Mouse (Mus musculus) Patski (cell line): Measurements from ENCODE around the gene Gm10031. TPM values are rescaled to one million over a fixed set of nuclear protein-coding genes. Genes with fewer than 3 reads are reported as not detected.

Experiments
- ATAC-seq: fragments of 100-300 bp; one replicate; pipeline ENCODE4 v1.8.0; 2021
- CTCF ChIA-PET: fragments of 350-600 bp; sonication (Branson Sonifier 250); formaldehyde crosslinking; loops from one replicate; lab custom pipeline; 2022; ENCODE audit warnings: inconsistent platforms; lab: Charles Lee
- POLR2A ChIA-PET: fragments of 350-600 bp; sonication (Branson Sonifier 250); formaldehyde crosslinking; loops from one replicate; lab custom pipeline; 2022; ENCODE audit warnings: antibody characterized with exemption, inconsistent platforms; lab: Charles Lee
- DNase-seq: peaks from one replicate; pipeline ENCODE4 v3.0.0-alpha.2; 2011; ENCODE audit warnings: low read depth, low spot score
- H3K27me3 ChIP-seq: fragments of 371-371 bp; one replicate; pipeline ENCODE4 v1.5.1; 2021
- CTCF ChIP-seq: fragments of 100-300 bp; IDR thresholded peaks from one replicate; pipeline ENCODE4 v1.5.1; 2021
- in situ Hi-C: fragments of 300-500 bp; cut with MboI; formaldehyde crosslinking; loops from 3 replicates; pipeline ENCODE4 v1.11.1; 2018; ENCODE audit warnings: low pct_unique_long_range_greater_than_20kb, mixed read lengths
- polyA plus RNA-seq: library from polyadenylated mRNA; unstranded; gene quantifications from one replicate; pipeline ENCODE4 v1.2.3, GENCODE M21; 2021

Gene Gm10031
- polyA plus RNA-seq, 1 experiment from 2014 or later, result 27.7 TPM

DNA sequence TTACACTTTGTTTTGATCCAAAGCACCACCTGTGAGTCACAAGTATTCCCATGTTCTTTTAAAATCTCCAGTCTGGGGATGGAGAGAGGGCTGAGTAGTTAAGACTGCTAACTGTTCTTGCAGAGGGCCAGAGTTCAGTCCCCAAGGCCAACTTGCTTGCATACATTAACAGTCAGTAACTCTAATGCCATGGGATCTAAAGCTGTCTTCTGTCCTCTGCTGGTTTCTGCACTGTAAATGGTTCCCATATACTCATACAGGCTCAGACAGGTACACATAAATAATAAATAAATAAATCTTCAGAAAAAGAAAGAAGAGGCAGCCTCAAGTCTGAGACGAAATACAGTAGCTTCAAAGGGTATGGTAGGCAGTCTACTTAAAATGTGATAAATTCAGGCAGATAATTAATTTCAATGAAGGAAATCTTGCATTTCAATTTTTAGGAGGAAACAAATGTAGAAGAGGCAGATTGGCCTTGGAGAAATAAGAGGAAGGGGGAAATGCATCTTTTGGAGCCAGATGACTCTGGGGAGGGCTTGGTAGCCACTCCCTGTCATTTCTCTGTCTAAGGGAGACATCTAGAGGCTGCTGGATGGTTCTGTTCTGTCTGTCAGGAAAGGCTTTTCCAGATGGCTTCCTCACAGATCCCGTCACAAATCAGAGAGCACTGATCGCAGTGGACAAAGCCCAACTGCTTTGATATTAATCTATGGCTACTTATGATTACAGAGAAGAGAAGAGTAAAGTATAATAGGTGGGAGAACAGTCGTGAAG is 16.2 kb downstream of the Gm10031 start:
- in situ Hi-C loops, result loop anchor here (5.0 kb wide), 3 partner anchors 92 to 278 kb away; partner anchors contain the start of gene Axdnd1
- DNase-seq (no peak), ATAC-seq (no peak)
- peak; percentile 71 for TF ChIP-seq CTCF
- H3K27me3 ChIP-seq, result no peaks in the 10 kb centered on the region
- POLR2A ChIA-PET, result interaction anchor here (0.7 kb wide), 1 partner anchor 50 kb away, joined by 3 read pairs; no protein-coding TSS in a partner anchor
- CTCF ChIA-PET, result interaction anchor here (0.8 to 1.1 kb wide), 2 partner anchors 10 to 120 kb away, joined by 3 to 4 read pairs; no protein-coding TSS in a partner anchor

GRCm38 (mm10) chr1:156543999-156544398 is 20.2 kb downstream of the Gm10031 start:
- no peak for ATAC-seq
- POLR2A ChIA-PET, result no interaction called here

GRCm38 (mm10) chr1:156558024-156558930 is 34.5 kb downstream of the Gm10031 start, which contains the start of gene Abl2:
Gene Abl2 (plus strand): TSS chr1:156558786.
- no peak for TF ChIP-seq CTCF
- ChIA-PET POLR2A (interaction anchor here (0.9 to 1.0 kb wide), 3 partner anchors 9 to 33 kb away, joined by 3 read pairs; no protein-coding TSS in a partner anchor), CTCF (no interaction called here)
- ATAC-seq (peak; percentile 97), DNase-seq (no peak)
- in situ Hi-C loops, result no loop called here
- no peaks in the 10 kb centered on the region for H3K27me3 ChIP-seq

More at GRCm38 (mm10) chr1:156543999-156544398, 20.2 kb downstream of the Gm10031 start:
- no peak for DNase-seq
- in situ Hi-C loops, result loop anchor here (5.0 kb wide), 3 partner anchors 88 to 282 kb away; partner anchors contain the start of gene Axdnd1
- CTCF ChIA-PET, result no interaction called here
- H3K27me3 ChIP-seq, result no peaks in the 10 kb centered on the region
- TF ChIP-seq CTCF, result no peak

DNA sequence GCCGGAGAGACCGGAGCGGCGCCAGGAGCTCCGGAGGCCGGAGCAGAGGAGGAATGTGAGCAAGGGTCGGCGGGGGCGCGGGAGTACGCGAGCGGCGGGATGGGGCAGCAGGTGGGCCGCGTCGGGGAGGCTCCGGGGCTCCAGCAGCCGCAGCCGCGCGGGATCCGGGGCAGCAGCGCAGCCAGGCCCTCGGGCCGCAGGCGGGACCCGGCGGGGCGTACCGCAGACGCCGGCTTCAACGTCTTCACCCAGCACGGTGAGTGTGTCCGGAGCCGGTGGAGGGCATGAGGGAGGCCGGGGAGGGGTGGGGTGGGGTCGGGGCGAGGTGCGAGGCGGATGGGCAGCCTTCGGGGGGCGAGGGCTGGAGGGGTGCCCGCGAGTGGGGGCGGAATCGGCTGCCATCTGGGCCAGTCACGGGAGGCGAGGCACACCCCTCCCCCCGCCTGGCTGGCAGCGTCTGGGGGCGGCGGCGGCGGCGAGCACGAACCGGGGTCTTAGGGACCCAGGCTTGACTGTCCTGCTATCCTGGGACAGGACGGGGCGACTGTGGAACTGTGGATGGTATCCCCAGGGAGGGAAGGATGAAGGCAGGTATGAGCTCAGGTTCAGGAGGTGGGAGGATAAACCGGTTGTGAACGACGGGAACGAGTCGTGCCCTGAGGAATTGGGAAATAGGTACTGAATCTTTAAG is 35.3 kb downstream of the Gm10031 start:
- POLR2A ChIA-PET, result interaction anchor here (0.9 to 1.0 kb wide), 2 partner anchors 8 to 32 kb away, joined by 3 read pairs; no protein-coding TSS in a partner anchor
- in situ Hi-C loops, result no loop called here
- DNase-seq, result no peak
- CTCF ChIA-PET, result no interaction called here
- peak; percentile 37 for ATAC-seq
- TF ChIP-seq CTCF, result no peak
- H3K27me3 ChIP-seq, result no peaks in the 10 kb centered on the region

- no peaks in the 10 kb centered on the region for H3K27me3 ChIP-seq
- CTCF ChIA-PET, result no interaction called here
- in situ Hi-C loops, result no loop called here
- ATAC-seq (no peak), DNase-seq (no peak)
- POLR2A ChIA-PET, result no interaction called here
- no peak for TF ChIP-seq CTCF
Measured at GRCm38 (mm10) chr1:156559641-156560020, 35.8 kb downstream of the Gm10031 start.

DNA sequence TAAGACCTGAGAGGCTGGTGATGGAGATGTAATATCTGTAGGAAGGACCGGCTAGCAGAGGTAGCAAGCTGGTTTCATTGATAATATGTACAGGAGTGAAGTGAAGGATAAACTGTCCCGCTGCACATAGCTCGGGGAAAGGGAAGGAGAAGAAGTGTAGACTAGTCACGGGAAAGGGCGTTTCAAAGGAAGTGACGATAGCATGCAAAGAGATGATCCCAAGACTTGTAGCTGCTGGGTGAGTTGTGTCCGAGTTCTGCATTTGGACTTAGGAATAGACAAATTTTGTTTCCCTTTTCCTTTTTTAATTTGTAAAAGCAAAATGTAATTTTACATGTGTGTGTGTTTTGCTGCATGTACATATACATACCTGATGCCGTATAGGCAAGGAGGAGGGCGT is 36.7 kb downstream of the Gm10031 start:
- in situ Hi-C loops, result no loop called here
- no peak for ATAC-seq
- ChIA-PET POLR2A (no interaction called here), CTCF (interaction anchor here (0.8 kb wide), 1 partner anchor 11 kb away, joined by 3 read pairs; no protein-coding TSS in a partner anchor)
- no peak for TF ChIP-seq CTCF
- H3K27me3 ChIP-seq, result no peaks in the 10 kb centered on the region
- DNase-seq, result no peak

DNA sequence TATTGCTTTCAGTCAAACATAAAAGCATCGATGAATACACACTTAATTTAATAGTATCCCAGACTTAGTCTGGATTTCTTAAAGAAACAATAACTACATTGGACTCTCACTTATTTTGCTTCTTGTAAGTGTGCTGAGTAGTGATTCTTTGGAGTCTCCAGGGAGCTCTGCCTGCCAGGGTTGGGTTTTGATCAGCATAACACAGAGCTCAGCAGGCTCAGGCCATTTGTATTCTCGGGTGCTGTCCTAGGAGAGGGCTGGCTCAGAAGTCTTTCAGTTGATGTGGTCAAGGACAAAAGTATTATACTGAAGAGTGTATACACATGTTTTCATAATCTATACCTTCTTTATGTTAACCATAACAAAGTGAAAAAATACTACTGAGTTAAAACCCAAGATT is 41.5 kb downstream of the Gm10031 start:
- no peaks in the 10 kb centered on the region for H3K27me3 ChIP-seq
- TF ChIP-seq CTCF, result no peak
- ChIA-PET POLR2A (interaction anchor here (1.0 kb wide), 1 partner anchor 9 kb away, joined by 4 read pairs; no protein-coding TSS in a partner anchor), CTCF (interaction anchor here (1.1 to 2.7 kb wide), 3 partner anchors 67 to 80 kb away, joined by 3 to 6 read pairs (median 3); no protein-coding TSS in a partner anchor)
- DNase-seq (no peak), ATAC-seq (no peak)
- in situ Hi-C loops, result no loop called here

GRCm38 (mm10) chr1:156566132-156566531 is 42.3 kb downstream of the Gm10031 start:
- no peak for TF ChIP-seq CTCF
- no peak for DNase-seq
- CTCF ChIA-PET, result no interaction called here
- no peak for ATAC-seq
- H3K27me3 ChIP-seq, result no peaks in the 10 kb centered on the region
- in situ Hi-C loops, result no loop called here
- POLR2A ChIA-PET, result no interaction called here

- ChIA-PET POLR2A (no interaction called here), CTCF (no interaction called here)
- ATAC-seq (no peak), DNase-seq (no peak)
- no peaks in the 10 kb centered on the region for H3K27me3 ChIP-seq
- no peak for TF ChIP-seq CTCF
- in situ Hi-C loops, result no loop called here
Measured at GRCm38 (mm10) chr1:156569615-156570014, 45.8 kb downstream of the Gm10031 start.

- no peaks in the 10 kb centered on the region for H3K27me3 ChIP-seq
- CTCF ChIA-PET, result no interaction called here
- DNase-seq (no peak), ATAC-seq (no peak)
- TF ChIP-seq CTCF, result no peak
- in situ Hi-C loops, result no loop called here
- POLR2A ChIA-PET, result no interaction called here
Measured at GRCm38 (mm10) chr1:156572952-156573351, 49.1 kb downstream of the Gm10031 start.

Other genes starting within 250 kb of the Gm10031 start
- gene Tdrd5, start 220.3 kb upstream of the Gm10031 start, polyA plus RNA-seq, result 0.18 TPM
- not detected for gene Nphs2, start 213.3 kb upstream of the Gm10031 start, polyA plus RNA-seq
- gene Gm2000, start 158.0 kb upstream of the Gm10031 start, polyA plus RNA-seq, result 567 TPM
- gene Axdnd1, start 102.9 kb upstream of the Gm10031 start, polyA plus RNA-seq, result 0.19 TPM
- gene Soat1, start 49.7 kb upstream of the Gm10031 start, polyA plus RNA-seq, result 34.4 TPM
- gene Abl2, start 34.8 kb downstream of the Gm10031 start, polyA plus RNA-seq, result 21.7 TPM
- gene Tor3a, start 150.3 kb downstream of the Gm10031 start, polyA plus RNA-seq, result 29.5 TPM
- 53.2 TPM for gene Fam20b, start 195.1 kb downstream of the Gm10031 start, polyA plus RNA-seq